12 mouse cellular contexts compared by ENCODE assay signal in the genomic region with DNA sequence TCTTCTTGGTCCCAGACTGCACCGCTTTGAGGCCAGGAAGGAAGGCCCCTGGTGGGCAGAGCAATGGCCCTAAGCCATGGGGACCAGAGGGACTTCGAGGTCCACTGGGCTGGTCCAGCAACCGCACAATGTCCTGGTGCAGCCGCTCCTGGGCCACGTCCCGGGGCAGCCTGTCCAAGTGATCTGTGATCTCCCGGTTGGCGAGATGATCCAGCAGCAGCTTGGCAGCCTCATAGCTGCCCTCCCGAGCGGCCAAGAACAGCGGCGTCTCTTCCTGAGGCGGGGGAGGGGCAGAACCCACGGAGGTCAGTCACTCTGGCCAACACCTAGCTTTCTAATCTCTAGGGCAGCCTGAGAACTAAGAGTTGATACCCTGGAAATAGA. TPM values are rescaled to one million over a fixed set of nuclear protein-coding genes. Genes with fewer than 3 reads are reported as not detected.
A peak's percentile ranks its signal among the peaks of the same experiment; 100 is the strongest.
DNase-seq lines count a peak whose midpoint lies in the region; ATAC-seq and TF ChIP-seq lines count a peak whose summit lies in the region.
"Had no signal": no experiment of that assay in that cellular context is flagged by ENCODE, and none has a peak within 500 bp of the region (broad histone marks: within the 10 kb centered on the region; RNA-seq: fewer than 3 reads in every experiment).

No protein-coding gene starts in this region.

- 65% methylated on average over 14 of the region's 14 CpGs for WGBS in kidney, embryonic 16.5 days

- H3K27me3 ChIP-seq in kidney, embryonic 16.5 days (ENCODE audit: insufficient read depth, low read length), result no peaks in the 10 kb centered on the region
- H3K27me3 ChIP-seq: liver, embryonic 15.5 days had no signal

- H3K27ac ChIP-seq in kidney, embryonic 16.5 days (ENCODE audit: low read length), result no peak overlapping the region
- H3K27ac ChIP-seq in ES-E14 (ENCODE audit: insufficient read depth, low read depth, low read length, poor library complexity, severe bottlenecking), result no peak overlapping the region
- H3K27ac ChIP-seq: embryonic facial prominence, embryonic 10.5 days; hindbrain, embryonic 14.5 days; liver, embryonic 15.5 days had no signal

- H3K36me3 ChIP-seq in kidney, embryonic 16.5 days (ENCODE audit: insufficient read depth, low read length), result peaks cover 18% of the 10 kb centered on the region
- H3K36me3 ChIP-seq in ES-E14 (ENCODE audit: control insufficient read depth, insufficient read depth, low read length, poor library complexity, severe bottlenecking), result peaks cover 11% of the 10 kb centered on the region; the same call in 1 of the 2 replicates
- H3K36me3 ChIP-seq: liver, embryonic 15.5 days had no signal

- peak; percentile 85 for DNase-seq in kidney, adult 11 months
- DNase-seq in ES-E14 (ENCODE audit: low read depth, low spot score), result no peak
- peak; percentile 68 to 75 for DNase-seq in gastrocnemius, postnatal 36 days
- peak; percentile 70 for DNase-seq in heart, postnatal 4 days
- no peak for DNase-seq in right cerebral cortex, postnatal 4 days

- no peak overlapping the region for H3K4me3 ChIP-seq in kidney, embryonic 16.5 days (ENCODE audit: low read length)
- peak overlapping the region; percentile 39 to 50; a peak in 3 of 4 replicates for H3K4me3 ChIP-seq in ES-E14 (ENCODE audit: insufficient read depth in 1 of 2, low read depth in 1 of 2, low read length in 2 of 2, poor library complexity in 1 of 2, severe bottlenecking in 1 of 2)
- H3K4me3 ChIP-seq: embryonic facial prominence, embryonic 10.5 days; liver, embryonic 15.5 days had no signal

- in situ Hi-C loops in ES-E14 (cut with MboI; ENCODE audit: low sequenced_read_pairs in 2 of 2, unreplicated experiment in 2 of 2), result no loop called here

- ATAC-seq in kidney, embryonic 16.5 days (ENCODE audit: low FRiP score, low TSS enrichment), result no peak
- no peak for ATAC-seq in activated CD4-positive, CD25-positive, alpha-beta regulatory T cell, adult 4 months
- no peak for ATAC-seq in frontal cortex, adult (ENCODE audit: low TSS enrichment)

- no peak overlapping the region for H3K4me2 ChIP-seq in kidney, embryonic 16.5 days (replicated peaks; ENCODE audit: low read depth, low read length)
- H3K4me2 ChIP-seq: hindbrain, embryonic 14.5 days; midbrain, embryonic 11.5 days had no signal

- intact Hi-C loops in gastrocnemius, postnatal 36 days (cut with DNase I), result no loop called here

- peaks cover 11% of the 10 kb centered on the region for H3K4me1 ChIP-seq in kidney, embryonic 16.5 days (ENCODE audit: insufficient read depth, low read length)
- H3K4me1 ChIP-seq in ES-E14 (ENCODE audit: control insufficient read depth in 2 of 2, insufficient read depth in 2 of 2, low read length in 2 of 2, poor library complexity in 1 of 2), result peaks cover 2 to 29% of the 10 kb centered on the region in 2 experiments; a peak in 2 of 4 replicates

- H3K9ac ChIP-seq in kidney, embryonic 16.5 days (replicated peaks; ENCODE audit: low read length), result no peak overlapping the region
- H3K9ac ChIP-seq in ES-E14 (ENCODE audit: insufficient read depth, low read depth, low read length, poor library complexity, severe bottlenecking), result peak overlapping the region; percentile 10; the same call in 1 of the 2 replicates
- H3K9ac ChIP-seq: hindbrain, embryonic 14.5 days; liver, embryonic 15.5 days had no signal

- H3K9me3 ChIP-seq in kidney, embryonic 16.5 days (ENCODE audit: low read length), result no peaks in the 10 kb centered on the region
- no peaks in the 10 kb centered on the region for H3K9me3 ChIP-seq in ES-E14 (ENCODE audit: control insufficient read depth, insufficient read depth, low read depth, low read length)
- H3K9me3 ChIP-seq: liver, embryonic 15.5 days had no signal

TF ChIP-seq in ES-E14, 5 proteins besides CTCF, POLR2A, EP300 and RAD21:
- TF ChIP-seq HCFC1 (IDR thresholded peaks at IDR 0.05; ENCODE audit: borderline replicate concordance, insufficient read depth, low read length), result no peak
- no peak for TF ChIP-seq MAFK (IDR thresholded peaks at IDR 0.05; ENCODE audit: insufficient read depth, low read depth, low read length)
- no peak for TF ChIP-seq CHD2 (IDR thresholded peaks at IDR 0.05; ENCODE audit: low read depth, low read length)
- TF ChIP-seq ZC3H11A (IDR thresholded peaks at IDR 0.05; ENCODE audit: borderline replicate concordance, low read depth, low read length), result no peak
- no peak for TF ChIP-seq ZNF384 (IDR thresholded peaks at IDR 0.05; ENCODE audit: low read depth, low read length)

RNA-seq across cellular contexts. Expression of gene Notch3, which starts 44.1 kb away (rescaled TPM):
- 13.6 and 15.0 TPM in 2 replicates for polyA plus RNA-seq in kidney, embryonic 16.5 days (2015; fragmentation: Nextera tagmentation; extraction: Ambion mirVana)
- 37.4 and 73.6 TPM in 2 replicates for total RNA-seq in ES-E14 (2012; rRNA removed)
- total RNA-seq in gastrocnemius, postnatal 36 days (2021), result 10 to 100 TPM; 11.0 to 13.3 TPM
- total RNA-seq in heart, postnatal 4 days (2021), result 10 to 100 TPM; 51.5 to 52.3 TPM
- not detected for polyA plus RNA-seq in activated CD4-positive, CD25-positive, alpha-beta regulatory T cell, adult 4 months (2017; shearing (Covaris generic))

Comparison
In these comparisons a context has a peak if more than half of its experiments do, and no peak if none do; other contexts are left out.
1. DNase-seq: peak in kidney, adult 11 months (single experiment), gastrocnemius, postnatal 36 days (2 of 2) and heart, postnatal 4 days (single experiment); none in ES-E14 (single experiment) and right cerebral cortex, postnatal 4 days (single experiment).